Mouse (Mus musculus) 416B (cell line): ENCODE measurements around the gene Ptpn18.

Experiments used
- DNase-seq: peaks from one replicate; pipeline ENCODE4 v3.0.0; 2011; ENCODE audit warnings: low read depth

Ptpn18 gene

GRCm38 (mm10) chr1:34465445-34465844 lies 5.9 kb downstream of the Ptpn18 start:
- peak; percentile 54 for DNase-seq

DNA sequence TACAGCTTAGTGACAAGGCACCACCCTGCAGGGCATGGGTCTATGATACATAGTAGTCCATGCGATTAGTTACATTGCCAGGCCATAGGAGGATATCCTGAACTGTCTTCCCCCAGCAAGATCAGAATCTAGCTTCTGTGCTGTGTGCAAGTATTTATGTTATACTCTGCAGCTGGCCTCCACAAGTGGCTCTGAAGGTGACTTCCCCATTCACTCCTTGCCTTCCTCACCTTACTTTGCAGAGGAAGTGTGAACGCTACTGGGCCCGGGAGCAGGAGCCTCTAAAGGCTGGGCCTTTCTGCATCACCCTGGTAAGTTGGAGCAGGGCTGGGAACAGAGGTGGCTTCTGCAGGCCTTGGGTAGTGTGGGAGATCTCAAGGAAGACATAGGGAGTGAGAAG lies 8.5 kb downstream of the Ptpn18 start:
- no peak for DNase-seq

DNA sequence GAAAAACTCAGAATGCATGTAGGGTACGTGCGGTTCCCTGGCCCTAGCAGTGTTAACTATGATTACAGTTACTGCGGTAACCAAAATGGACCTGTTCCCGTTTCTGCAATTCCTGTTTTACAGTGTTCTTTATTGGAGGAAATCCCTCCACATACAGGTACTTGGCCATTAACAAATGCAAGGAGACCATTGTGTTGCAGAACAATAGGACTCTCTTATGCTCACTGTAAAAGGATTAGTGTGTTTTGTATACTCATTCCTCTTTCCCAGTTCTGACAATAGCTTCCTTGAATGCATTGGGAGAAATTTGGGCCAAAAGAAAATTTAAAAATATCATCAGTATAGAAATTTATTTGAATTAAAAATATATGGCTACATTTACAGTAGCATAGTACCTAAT lies 8.9 kb downstream of the Ptpn18 start:
- no peak for DNase-seq

- DNase-seq, result no peak
Measured at GRCm38 (mm10) chr1:34469801-34470200, 10.2 kb downstream of the Ptpn18 start.

DNA sequence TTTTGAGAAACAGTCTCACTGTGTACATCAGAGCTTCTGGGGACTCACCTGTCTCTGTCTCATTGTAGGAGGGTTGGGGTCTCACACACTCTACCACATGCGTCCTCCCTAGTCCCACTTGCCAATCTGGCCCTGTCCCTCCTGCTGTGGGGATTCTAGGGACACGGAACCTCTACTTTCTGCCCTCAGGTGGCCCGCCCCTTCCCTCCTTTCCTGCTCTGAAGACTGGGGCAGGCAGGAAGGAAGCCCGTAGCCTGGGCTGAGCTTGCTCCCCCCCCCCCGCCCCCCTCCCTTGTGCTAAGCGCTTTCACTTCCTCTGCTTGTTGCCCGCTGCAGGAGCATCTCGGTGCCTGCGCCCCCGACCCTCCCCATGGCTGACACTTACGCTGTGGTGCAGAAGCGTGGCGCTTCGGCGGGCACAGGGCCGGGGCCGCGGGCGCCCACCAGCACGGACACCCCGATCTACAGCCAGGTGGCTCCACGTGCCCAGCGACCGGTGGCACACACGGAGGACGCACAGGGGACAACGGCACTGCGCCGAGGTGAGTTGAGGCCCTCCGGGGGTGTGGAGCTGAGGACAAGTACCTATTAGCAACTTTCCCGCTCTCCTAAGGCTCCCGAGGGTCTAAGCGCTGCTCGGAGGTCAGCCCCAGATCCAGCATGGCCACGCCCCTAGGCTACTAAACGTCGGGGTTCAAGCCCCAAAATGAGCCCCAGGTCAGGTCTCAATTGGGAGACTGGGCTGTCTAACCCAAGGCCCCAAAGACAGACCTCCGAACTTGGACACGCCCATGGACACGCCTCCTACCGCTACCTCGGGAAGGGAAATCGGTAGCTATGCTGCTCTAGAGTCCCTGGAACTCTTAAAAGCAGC lies 13.1 kb downstream of the Ptpn18 start:
- peak; percentile 89 for DNase-seq

- DNase-seq, result peak; percentile 90
Measured at GRCm38 (mm10) chr1:34478891-34479655, 19.5 kb downstream of the Ptpn18 start.

GRCm38 (mm10) chr1:34480801-34481200 lies 21.2 kb downstream of the Ptpn18 start:
- peak; percentile 56 for DNase-seq

DNA sequence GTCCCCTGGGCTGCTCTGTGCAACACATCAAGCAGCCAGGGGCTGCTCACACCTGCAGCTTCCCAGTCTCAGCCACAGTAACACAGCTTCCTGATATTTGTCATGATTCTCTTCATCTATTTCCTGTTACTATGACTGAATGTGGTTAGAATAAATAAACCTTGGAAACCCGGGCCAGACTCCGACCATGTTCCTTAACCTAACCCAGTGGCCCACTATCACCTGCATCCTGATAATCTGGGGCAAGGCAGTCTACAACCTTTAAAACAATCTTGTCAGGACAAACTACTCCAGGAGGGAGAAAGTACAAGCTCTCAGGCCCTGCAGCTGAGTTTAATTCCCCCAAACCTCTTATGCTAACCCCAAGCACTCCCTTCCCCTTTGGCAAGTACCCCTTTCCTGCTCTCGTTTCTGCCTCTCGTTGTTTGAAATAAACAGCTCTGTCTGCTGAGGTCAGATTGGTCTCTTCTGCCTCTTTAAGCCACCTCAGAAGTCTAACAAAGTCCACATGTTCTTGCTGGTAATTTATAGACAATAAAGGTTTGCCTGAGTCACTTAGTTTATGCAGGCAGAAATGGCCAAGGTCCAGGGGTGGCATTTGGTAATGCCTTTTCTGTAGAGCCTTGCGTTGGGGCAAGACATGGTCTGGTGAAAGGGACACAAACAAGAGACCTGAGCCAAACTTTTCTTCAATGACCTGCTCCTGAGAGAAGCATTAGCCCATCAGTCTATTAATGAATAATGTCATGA lies 22.5 kb downstream of the Ptpn18 start:
- DNase-seq, result peak; percentile 36

GRCm38 (mm10) chr1:34484470-34484869 lies 24.9 kb downstream of the Ptpn18 start:
- peak; percentile 40 for DNase-seq

DNA sequence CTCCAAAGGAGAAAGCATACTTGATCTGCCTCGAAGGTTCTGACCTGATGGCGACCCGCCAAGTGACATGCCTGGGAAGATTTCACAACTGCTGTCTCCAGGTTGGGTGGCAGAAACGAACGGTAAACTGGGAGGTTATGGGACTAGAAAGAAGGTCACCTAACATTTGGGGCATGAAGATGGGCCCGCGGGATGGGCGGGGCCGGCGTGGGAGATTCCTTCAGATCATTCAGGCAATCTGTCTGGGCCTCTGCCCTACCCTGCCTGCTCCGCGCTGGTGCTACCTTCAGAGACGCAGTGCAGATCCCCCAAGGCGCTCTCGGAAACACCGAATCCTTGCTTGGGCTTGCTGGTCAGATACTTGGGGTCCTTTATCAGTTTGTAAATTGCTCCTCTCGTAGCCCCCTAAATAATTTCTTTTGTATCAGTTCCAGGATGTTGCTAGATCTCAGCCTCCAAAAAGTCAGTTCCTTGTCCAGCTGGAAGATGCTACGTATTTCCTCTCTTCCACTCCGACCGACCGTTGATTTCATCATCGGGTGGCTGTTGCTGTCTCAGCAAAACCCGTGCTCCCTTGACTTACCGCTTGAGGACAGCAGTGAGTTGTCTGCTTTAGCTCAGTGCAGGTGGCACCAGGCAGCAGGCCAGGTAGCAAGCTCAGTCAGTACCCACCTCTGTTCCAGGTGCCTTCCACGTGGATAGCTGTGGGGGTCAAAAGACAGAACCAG lies 26.1 kb downstream of the Ptpn18 start:
- DNase-seq, result peak; percentile 32

GRCm38 (mm10) chr1:34487383-34487782 lies 27.8 kb downstream of the Ptpn18 start:
- DNase-seq, result peak; percentile 54

- DNase-seq, result peak; percentile 77
Measured at GRCm38 (mm10) chr1:34489852-34490541, 30.4 kb downstream of the Ptpn18 start.

GRCm38 (mm10) chr1:34491480-34491879 lies 31.9 kb downstream of the Ptpn18 start:
- DNase-seq, result peak; percentile 56

DNA sequence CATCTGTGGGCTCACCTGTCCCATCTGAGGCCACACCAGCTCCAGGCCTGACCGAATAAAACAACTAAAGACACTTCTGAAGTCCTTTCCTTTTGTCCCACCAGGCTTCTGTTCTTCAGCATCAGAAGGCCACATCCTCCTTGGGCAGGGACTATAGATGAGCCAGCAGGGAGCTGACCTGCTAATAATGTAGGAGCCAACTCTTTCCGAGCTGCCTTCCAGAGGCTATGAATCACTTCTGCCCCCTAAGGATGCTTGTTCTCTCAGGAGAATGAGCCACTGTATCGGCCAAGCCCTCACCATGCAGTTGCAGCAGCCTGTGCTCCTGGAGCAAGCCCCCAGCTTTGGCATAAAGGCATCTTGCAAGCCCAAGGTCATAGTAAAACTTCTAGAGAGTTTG lies 43.4 kb downstream of the Ptpn18 start:
- no peak for DNase-seq

GRCm38 (mm10) chr1:34505307-34505706 lies 45.7 kb downstream of the Ptpn18 start:
- no peak for DNase-seq

DNA sequence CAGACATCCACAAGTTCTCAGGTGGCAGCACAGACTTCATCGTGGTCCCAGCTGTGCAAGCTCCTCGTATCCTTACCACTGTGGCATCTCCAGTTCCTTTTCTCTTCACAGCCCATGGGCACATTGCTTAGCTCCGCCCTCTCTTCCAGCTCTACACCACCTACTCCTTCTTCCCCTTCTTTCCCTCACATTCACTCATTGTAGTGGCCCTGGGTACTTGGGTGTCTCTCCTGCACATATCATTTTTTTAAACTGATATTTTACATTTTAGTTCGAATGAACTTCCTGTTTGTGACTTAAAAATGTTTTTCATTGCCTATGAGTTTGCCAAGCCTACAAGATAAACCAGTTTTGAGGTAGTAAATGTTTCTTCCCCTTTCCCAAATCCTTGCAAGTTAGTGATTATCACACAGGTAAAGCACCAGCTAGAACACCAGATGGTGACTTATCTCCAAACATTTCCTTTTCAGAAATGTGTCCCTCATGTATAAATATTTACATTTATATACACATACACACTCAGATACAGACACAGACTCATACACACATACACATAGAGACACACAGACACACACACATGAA lies 46.5 kb downstream of the Ptpn18 start:
- no peak for DNase-seq

DNA sequence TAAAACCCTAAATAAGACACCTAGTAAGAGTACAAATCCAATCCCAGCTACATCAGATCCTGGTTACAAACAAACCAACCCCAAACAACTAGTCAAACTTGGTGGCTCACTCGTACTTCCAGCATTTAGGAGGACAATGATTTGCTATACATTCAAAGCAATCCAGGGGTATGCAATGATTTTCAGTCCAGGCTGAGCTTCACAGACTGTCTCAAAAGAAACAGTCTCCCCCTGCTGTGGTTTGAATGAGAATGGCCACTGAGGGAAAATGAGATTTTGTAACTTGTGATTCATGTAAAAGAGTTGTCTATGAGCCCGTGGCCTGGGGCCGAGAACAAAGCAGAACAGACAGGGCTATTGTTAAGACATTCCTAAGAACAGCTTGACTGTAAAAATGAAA lies 48.4 kb downstream of the Ptpn18 start:
- no peak for DNase-seq

DNA sequence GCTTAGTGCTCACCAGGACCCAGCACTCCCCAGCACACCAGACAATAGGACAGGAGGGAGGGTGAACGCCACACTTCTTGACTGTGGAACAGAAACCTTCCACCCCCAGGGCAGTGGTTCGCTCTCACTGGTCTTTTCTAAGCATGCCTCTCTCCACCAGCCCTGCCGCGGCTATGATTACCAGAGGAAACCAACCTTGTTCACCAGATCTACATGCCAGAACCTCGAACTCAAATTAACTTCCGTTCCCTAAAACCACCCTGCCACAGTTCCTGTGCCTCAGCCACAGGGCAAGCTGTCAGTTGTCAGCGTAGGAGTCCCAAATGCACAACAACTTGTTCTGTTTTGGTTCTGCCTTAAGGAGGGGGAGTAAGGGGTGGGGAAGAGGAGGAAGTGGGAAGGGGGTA lies 51.0 kb downstream of the Ptpn18 start:
- peak; percentile 93 for DNase-seq

DNA sequence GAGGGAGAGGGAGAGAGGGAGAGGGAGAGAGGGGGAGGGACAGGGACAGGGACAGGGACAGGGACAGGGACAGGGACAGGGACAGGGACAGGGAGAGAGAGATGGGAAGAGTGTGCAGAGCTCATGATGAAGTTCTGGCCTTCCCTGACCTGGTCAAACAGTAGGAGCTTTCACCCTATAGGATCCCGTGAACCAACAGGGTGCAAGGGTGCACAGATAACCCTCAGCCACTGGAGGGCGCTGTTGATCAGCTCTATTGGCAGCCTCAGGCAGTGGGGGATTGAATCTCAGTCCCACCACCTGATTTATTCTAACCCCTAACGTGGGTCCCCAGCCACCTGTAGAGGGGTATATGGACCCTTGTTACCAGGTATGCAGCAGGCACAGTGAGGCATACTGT lies 51.5 kb downstream of the Ptpn18 start:
- DNase-seq, result peak; percentile 74

GRCm38 (mm10) chr1:34513068-34513467 lies 53.5 kb downstream of the Ptpn18 start:
- DNase-seq, result no peak

- DNase-seq, result no peak
Measured at GRCm38 (mm10) chr1:34516595-34516994, 57.0 kb downstream of the Ptpn18 start.
